Mouse (Mus musculus): ENCODE results near the gene Atg2a. TPM values are rescaled to one million over a fixed set of nuclear protein-coding genes. Genes with fewer than 3 reads are reported as not detected.

Atg2a gene
- 229 TPM for total RNA-seq (2023)

GRCm38 (mm10) chr19:6241274-6242107 is at the start of gene Atg2a:
Gene Atg2a (plus strand): TSS chr19:6241668.

GRCm38 (mm10) chr19:6226135-6226534 is 15.3 kb upstream of the Atg2a start, which contains the start of gene Gpha2:
Gene Gpha2 (plus strand): TSS chr19:6226380.

GRCm38 (mm10) chr19:6235084-6236052 is 6.1 kb upstream of the Atg2a start, which contains the start of gene Ppp2r5b:
Gene Ppp2r5b (minus strand): TSS chr19:6235872.

GRCm38 (mm10) chr19:6276426-6277421 is 35.3 kb downstream of the Atg2a start, which contains the start of gene Ehd1:
Gene Ehd1 (plus strand): TSS chr19:6276725.

GRCm38 (mm10) chr19:6306137-6306551 is 64.7 kb downstream of the Atg2a start, which contains the start of gene Cdc42bpg:
Gene Cdc42bpg (plus strand): TSS chr19:6306456.

Other genes starting within 250 kb of the Atg2a start
- 109 TPM for gene Capn1, start 225.8 kb upstream of the Atg2a start, total RNA-seq (2023)
- gene Syvn1, start 195.1 kb upstream of the Atg2a start, total RNA-seq (2023) = 59.7 TPM
- 18.5 TPM for gene Mrpl49, start 183.9 kb upstream of the Atg2a start, total RNA-seq (2023)
- gene Fau, start 183.8 kb upstream of the Atg2a start, total RNA-seq (2023) = 3,209 TPM
- gene Znhit2, start 180.5 kb upstream of the Atg2a start, total RNA-seq (2023) = 10.9 TPM
- 17.4 TPM for gene Tm7sf2, start 173.3 kb upstream of the Atg2a start, total RNA-seq (2023)
- gene Vps51, start 164.4 kb upstream of the Atg2a start, total RNA-seq (2023) = 112 TPM
- not detected for gene Tmem262, start 161.6 kb upstream of the Atg2a start, total RNA-seq (2023)
- gene Gm28374, start 159.4 kb upstream of the Atg2a start, total RNA-seq (2023) = not detected
- 58.2 TPM for gene Zfpl1, start 156.7 kb upstream of the Atg2a start, total RNA-seq (2023)
- gene Cdca5, start 156.7 kb upstream of the Atg2a start, total RNA-seq (2023) = 0.91 TPM
- gene AC131692.1, start 147.2 kb upstream of the Atg2a start, total RNA-seq (2023) = not detected
- not detected for gene Naaladl1, start 135.9 kb upstream of the Atg2a start, total RNA-seq (2023)
- gene Sac3d1, start 123.0 kb upstream of the Atg2a start, total RNA-seq (2023) = 5.0 TPM
- 27.8 TPM for gene Snx15, start 113.4 kb upstream of the Atg2a start, total RNA-seq (2023)
- 0.41 TPM for gene Batf2, start 100.7 kb upstream of the Atg2a start, total RNA-seq (2023)
- 20.1 TPM for gene Arl2, start 100.1 kb upstream of the Atg2a start, total RNA-seq (2023)
- gene Majin, start 57.3 kb upstream of the Atg2a start, total RNA-seq (2023) = not detected
- not detected for gene Gpha2, start 15.3 kb upstream of the Atg2a start, total RNA-seq (2023)
- 17.5 TPM for gene Ppp2r5b, start 5.8 kb upstream of the Atg2a start, total RNA-seq (2023)
- 37.0 TPM for gene Ehd1, start 35.1 kb downstream of the Atg2a start, total RNA-seq (2023)
- gene Cdc42bpg, start 64.8 kb downstream of the Atg2a start, total RNA-seq (2023) = 4.9 TPM
- 22.2 TPM for gene Men1, start 93.3 kb downstream of the Atg2a start, total RNA-seq (2023)
- 519 TPM for gene Map4k2, start 99.5 kb downstream of the Atg2a start, total RNA-seq (2023)
- gene Sf1, start 122.0 kb downstream of the Atg2a start, total RNA-seq (2023) = 1,178 TPM
- gene Pygm, start 142.7 kb downstream of the Atg2a start, total RNA-seq (2023) = 47.7 TPM
- gene Rasgrp2, start 157.7 kb downstream of the Atg2a start, total RNA-seq (2023) = 801 TPM
- gene Nrxn2, start 177.1 kb downstream of the Atg2a start, total RNA-seq (2023) = 0.64 TPM

Measured in CD4-positive naive resting alpha-beta T cell, adult 76 days (primary cell).